Mouse (Mus musculus) cortical plate, adult 2 months (tissue): ENCODE measurements around the gene Ndufs6.

Source experiments
- CTCF ChIP-seq: fragments of 200-500 bp; IDR thresholded peaks from 2 replicates; pipeline ENCODE4 v1.5.1; 2011; ENCODE audit warnings: mild to moderate bottlenecking, control low read depth, low read length; ENCODE audit not compliant: insufficient read depth; ENCODE audit errors: extremely low read depth
- POLR2A ChIP-seq: fragments of 200-500 bp; IDR thresholded peaks from 2 replicates; pipeline ENCODE4 v1.6.1; 2011; ENCODE audit warnings: mild to moderate bottlenecking, low read length, control low read depth; ENCODE audit not compliant: insufficient read depth; ENCODE audit errors: extremely low read depth

- 0 out of 2 replicates have a peak, but pooled peaks have one; percentile 12 for TF ChIP-seq CTCF
- TF ChIP-seq POLR2A: no peak
Measured at GRCm38 (mm10) chr13:73351910-73352309, 23.6 kb upstream of the Ndufs6 start.
